Mouse (Mus musculus): Measurements from ENCODE around the gene Adgrl1.

- no peak for TF ChIP-seq CTCF (IDR thresholded peaks at IDR 0.05; ENCODE audit: insufficient read depth, low read length)
- no peak for TF ChIP-seq POLR2A (IDR thresholded peaks at IDR 0.05; ENCODE audit: borderline replicate concordance, extremely low read depth, low read depth, low read length)
These were observed 11.5 kb upstream of the Adgrl1 start for GRCm38 (mm10) chr8:83888409-83888808.
